Mouse (Mus musculus): ENCODE data around the gene Fam173b. TPM values are rescaled to one million over a fixed set of nuclear protein-coding genes. Genes with fewer than 3 reads are reported as not detected.

Gene Fam173b
- polyA plus RNA-seq, 1 experiment from 2014 or later, result 9.3 TPM

- WGBS (ENCODE audit: insufficient replicate concordance), result 65% methylated on average over 6 of the region's 6 CpGs
- no peak for ATAC-seq (ENCODE audit: low read depth)
- no peaks in the 10 kb centered on the region for H3K36me3 ChIP-seq
- no peak overlapping the region for H3K9ac ChIP-seq
- DNase-seq, result no peak
- H3K4me1 ChIP-seq (replicated peaks), result no peaks in the 10 kb centered on the region
- H3K27me3 ChIP-seq, result no peaks in the 10 kb centered on the region
- no peak overlapping the region for H3K4me2 ChIP-seq
- H3K27ac ChIP-seq, result no peak overlapping the region
- H3K4me3 ChIP-seq (replicated peaks), result no peak overlapping the region
- H3K9me3 ChIP-seq (replicated peaks), result no peaks in the 10 kb centered on the region
These were observed 45.6 kb downstream of the Fam173b start for GRCm38 (mm10) chr15:31647225-31647624.

GRCm38 (mm10) chr15:31647851-31648569, 46.4 kb downstream of the Fam173b start:
- no peak for DNase-seq
- H3K4me3 ChIP-seq (replicated peaks), result no peak overlapping the region
- H3K4me1 ChIP-seq (replicated peaks), result no peaks in the 10 kb centered on the region
- H3K36me3 ChIP-seq, result no peaks in the 10 kb centered on the region
- no peak overlapping the region for H3K9ac ChIP-seq
- H3K4me2 ChIP-seq, result no peak overlapping the region
- 29% methylated on average over 8 of the region's 8 CpGs for WGBS (ENCODE audit: insufficient replicate concordance)
- H3K27me3 ChIP-seq, result no peaks in the 10 kb centered on the region
- H3K9me3 ChIP-seq (replicated peaks), result no peaks in the 10 kb centered on the region
- ATAC-seq (ENCODE audit: low read depth), result no peak
- no peak overlapping the region for H3K27ac ChIP-seq

GRCm38 (mm10) chr15:31649691-31650090, 48.0 kb downstream of the Fam173b start:
- no peak for ATAC-seq (ENCODE audit: low read depth)

DNA sequence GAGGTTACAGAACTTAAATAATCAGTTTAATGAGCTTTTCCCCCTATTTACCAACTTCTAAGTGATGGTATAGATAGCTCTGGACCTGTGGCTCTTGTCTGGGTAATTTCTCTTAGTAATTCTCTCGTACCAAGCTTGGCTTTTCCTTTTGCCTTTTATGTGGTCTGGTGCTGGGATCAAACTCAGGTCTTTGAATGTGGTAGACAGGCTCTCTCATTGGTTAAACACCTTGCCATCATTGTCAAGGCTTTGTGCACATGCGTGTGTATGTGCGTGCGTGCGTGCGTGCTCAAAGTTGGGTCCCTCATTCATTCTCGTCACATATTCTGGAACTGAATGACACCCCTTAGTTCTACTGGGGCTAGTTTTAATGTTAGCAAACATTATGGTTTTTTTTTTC, 49.2 kb downstream of the Fam173b start:
- no peaks in the 10 kb centered on the region for H3K4me1 ChIP-seq (replicated peaks)
- H3K36me3 ChIP-seq, result no peaks in the 10 kb centered on the region
- H3K4me3 ChIP-seq (replicated peaks), result no peak overlapping the region
- no peaks in the 10 kb centered on the region for H3K27me3 ChIP-seq
- 78% methylated on average over 7 of the region's 7 CpGs for WGBS (ENCODE audit: insufficient replicate concordance)
- ATAC-seq (ENCODE audit: low read depth), result no peak
- no peaks in the 10 kb centered on the region for H3K9me3 ChIP-seq (replicated peaks)
- no peak for DNase-seq
- H3K27ac ChIP-seq, result no peak overlapping the region
- H3K9ac ChIP-seq, result no peak overlapping the region
- no peak overlapping the region for H3K4me2 ChIP-seq

More at GRCm38 (mm10) chr15:31649691-31650090, 48.0 kb downstream of the Fam173b start:
- H3K9me3 ChIP-seq (replicated peaks), result no peaks in the 10 kb centered on the region
- no peak overlapping the region for H3K9ac ChIP-seq
- no peak for DNase-seq
- no peak overlapping the region for H3K4me2 ChIP-seq
- no peaks in the 10 kb centered on the region for H3K36me3 ChIP-seq
- WGBS (ENCODE audit: insufficient replicate concordance), result 60% methylated on average over 12 of the region's 12 CpGs
- H3K27ac ChIP-seq, result no peak overlapping the region
- no peaks in the 10 kb centered on the region for H3K4me1 ChIP-seq (replicated peaks)
- H3K4me3 ChIP-seq (replicated peaks), result no peak overlapping the region
- no peaks in the 10 kb centered on the region for H3K27me3 ChIP-seq

GRCm38 (mm10) chr15:31660133-31660795, 58.6 kb downstream of the Fam173b start:
- DNase-seq, result no peak
- 57% methylated on average over 5 of the region's 5 CpGs for WGBS (ENCODE audit: insufficient replicate concordance)
- Histone ChIP-seq H3K4me2 (no peak overlapping the region), H3K4me1 (replicated peaks) (no peaks in the 10 kb centered on the region), H3K27me3 (no peaks in the 10 kb centered on the region), H3K4me3 (replicated peaks) (no peak overlapping the region), H3K36me3 (no peaks in the 10 kb centered on the region), H3K27ac (no peak overlapping the region), H3K9ac (no peak overlapping the region), H3K9me3 (replicated peaks) (no peaks in the 10 kb centered on the region)
- ATAC-seq (ENCODE audit: low read depth), result no peak

GRCm38 (mm10) chr15:31660844-31661243, 59.2 kb downstream of the Fam173b start:
- H3K4me3 ChIP-seq (replicated peaks), result no peak overlapping the region
- no peaks in the 10 kb centered on the region for H3K36me3 ChIP-seq
- DNase-seq (no peak), ATAC-seq (ENCODE audit: low read depth) (no peak)
- H3K9me3 ChIP-seq (replicated peaks), result no peaks in the 10 kb centered on the region
- H3K27ac ChIP-seq, result no peak overlapping the region
- WGBS (ENCODE audit: insufficient replicate concordance), result 66% methylated on average over 9 of the region's 9 CpGs
- no peaks in the 10 kb centered on the region for H3K4me1 ChIP-seq (replicated peaks)
- H3K9ac ChIP-seq, result no peak overlapping the region
- H3K4me2 ChIP-seq, result no peak overlapping the region
- no peaks in the 10 kb centered on the region for H3K27me3 ChIP-seq

DNA sequence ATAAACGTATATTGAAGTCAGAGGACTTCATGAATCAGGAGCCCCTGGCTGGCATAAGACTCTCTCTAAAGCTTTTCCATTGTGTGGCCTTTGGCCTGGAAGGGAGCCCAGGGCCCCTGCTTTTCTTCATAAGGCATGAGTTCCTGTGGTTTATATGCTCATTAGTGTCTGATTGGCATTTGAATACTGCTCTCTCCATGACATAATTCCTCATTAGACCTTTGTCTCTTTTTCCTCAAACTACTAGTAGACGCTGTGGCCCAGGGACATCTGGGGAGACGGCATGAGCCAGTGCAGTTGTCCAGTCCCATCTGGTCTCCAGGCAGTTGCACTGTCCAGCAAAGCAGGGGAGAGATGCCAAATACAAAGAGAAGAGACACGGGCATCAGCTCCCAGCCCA, 60.1 kb downstream of the Fam173b start:
- 59% methylated on average over 4 of the region's 4 CpGs for WGBS (ENCODE audit: insufficient replicate concordance)
- no peak for DNase-seq

GRCm38 (mm10) chr15:31663074-31663473, 61.4 kb downstream of the Fam173b start:
- Histone ChIP-seq H3K36me3 (no peaks in the 10 kb centered on the region), H3K9me3 (replicated peaks) (no peaks in the 10 kb centered on the region), H3K27ac (no peak overlapping the region), H3K4me1 (replicated peaks) (no peaks in the 10 kb centered on the region), H3K4me2 (no peak overlapping the region), H3K27me3 (no peaks in the 10 kb centered on the region), H3K4me3 (replicated peaks) (no peak overlapping the region), H3K9ac (no peak overlapping the region)
- WGBS (ENCODE audit: insufficient replicate concordance), result 63% methylated on average over 3 of the region's 3 CpGs
- ATAC-seq (ENCODE audit: low read depth), result no peak
- DNase-seq, result no peak

More for the DNA sequence above, 60.1 kb downstream of the Fam173b start:
- H3K27me3 ChIP-seq, result no peaks in the 10 kb centered on the region
- ATAC-seq (ENCODE audit: low read depth), result no peak
- H3K4me1 ChIP-seq (replicated peaks), result no peaks in the 10 kb centered on the region
- H3K9ac ChIP-seq, result no peak overlapping the region
- no peaks in the 10 kb centered on the region for H3K36me3 ChIP-seq
- H3K4me3 ChIP-seq (replicated peaks), result no peak overlapping the region
- no peaks in the 10 kb centered on the region for H3K9me3 ChIP-seq (replicated peaks)
- no peak overlapping the region for H3K4me2 ChIP-seq
- no peak overlapping the region for H3K27ac ChIP-seq

Other genes with a start within 250 kb of the Fam173b start
- 0.28 and 0.32 TPM in 2 replicates for gene Ankrd33b, start 234.1 kb upstream of the Fam173b start, polyA plus RNA-seq (2015; fragmentation: Nextera tagmentation; extraction: Ambion mirVana)
- gene Ropn1l, start 148.1 kb upstream of the Fam173b start, polyA plus RNA-seq (2015; fragmentation: Nextera tagmentation; extraction: Ambion mirVana), result 2.1 and 2.3 TPM in 2 replicates
- 12.7 and 16.2 TPM in 2 replicates for gene March6, start 70.8 kb upstream of the Fam173b start, polyA plus RNA-seq (2015; fragmentation: Nextera tagmentation; extraction: Ambion mirVana)
- gene Cmbl, start 36.5 kb upstream of the Fam173b start, polyA plus RNA-seq (2015; fragmentation: Nextera tagmentation; extraction: Ambion mirVana), result 5.0 and 5.3 TPM in 2 replicates
- 409 and 450 TPM in 2 replicates for gene Cct5, start within 50 bp of the Fam173b start, polyA plus RNA-seq (2015; fragmentation: Nextera tagmentation; extraction: Ambion mirVana)